Mouse (Mus musculus) CD4-positive helper T cell, adult 2 months (primary cell): Measurements from ENCODE around the gene Rpn2.

Source experiments
- DNase-seq: peaks from one replicate; pipeline ENCODE4 v3.0.0-alpha.2; 2012; ENCODE audit warnings: low read depth, missing footprints, low spot score

Gene Rpn2

DNA sequence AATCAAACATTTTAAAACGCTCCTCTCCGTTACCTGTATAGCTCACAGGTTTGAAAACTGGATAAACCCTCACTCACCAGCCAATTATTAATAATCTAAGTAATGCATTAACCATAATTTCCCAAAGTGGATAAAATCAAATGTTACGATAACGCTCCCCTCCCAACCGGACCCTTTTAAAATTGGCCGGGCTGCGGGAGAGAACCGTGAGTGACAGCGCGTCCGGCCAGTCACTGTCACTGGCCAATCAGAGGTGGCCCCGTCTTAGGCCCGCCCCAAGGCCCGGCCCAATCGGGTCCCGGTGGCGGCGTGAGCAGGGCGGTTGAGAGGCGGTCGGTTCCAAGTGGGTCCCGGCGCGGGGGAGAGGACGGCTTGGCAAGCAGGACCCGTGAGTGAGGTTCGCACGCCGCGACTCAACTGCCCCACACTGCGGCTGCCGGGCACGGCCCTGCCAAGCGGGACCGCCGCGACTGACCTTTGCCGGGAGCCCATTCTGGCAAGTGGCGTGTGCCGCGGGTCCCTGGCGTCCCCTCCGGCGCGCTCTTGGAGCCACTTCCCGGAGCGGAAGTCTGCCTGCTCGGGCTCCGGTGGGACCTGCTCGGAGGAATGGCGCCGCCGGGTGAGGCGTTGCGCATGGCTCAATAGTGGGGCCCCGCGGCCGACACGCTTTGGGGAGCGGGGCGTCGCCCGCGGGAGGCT, at the start of gene Rpn2:
Rpn2 (plus strand) TSS at position 301 of the 699 bp plus-strand sequence.
- peak; percentile 94 for DNase-seq

DNA sequence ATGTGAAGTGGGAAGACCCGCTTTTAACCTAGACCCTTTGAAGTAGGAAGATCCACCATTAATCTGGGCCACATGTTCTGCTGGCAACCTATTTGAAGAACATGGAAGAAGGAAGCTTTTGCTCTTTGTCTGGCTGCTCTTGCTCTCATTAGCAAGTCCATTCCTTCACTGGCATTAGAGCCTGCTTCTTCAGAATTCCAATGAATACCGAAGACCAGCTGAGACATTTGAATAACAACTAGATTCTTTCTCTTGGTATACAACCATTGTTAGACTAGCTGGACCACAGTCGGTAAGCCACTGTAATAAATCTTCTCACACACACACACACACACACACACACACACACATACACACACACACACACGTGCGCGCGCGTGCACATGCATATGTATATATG, 42.9 kb upstream of the Rpn2 start:
- DNase-seq: no peak

DNA sequence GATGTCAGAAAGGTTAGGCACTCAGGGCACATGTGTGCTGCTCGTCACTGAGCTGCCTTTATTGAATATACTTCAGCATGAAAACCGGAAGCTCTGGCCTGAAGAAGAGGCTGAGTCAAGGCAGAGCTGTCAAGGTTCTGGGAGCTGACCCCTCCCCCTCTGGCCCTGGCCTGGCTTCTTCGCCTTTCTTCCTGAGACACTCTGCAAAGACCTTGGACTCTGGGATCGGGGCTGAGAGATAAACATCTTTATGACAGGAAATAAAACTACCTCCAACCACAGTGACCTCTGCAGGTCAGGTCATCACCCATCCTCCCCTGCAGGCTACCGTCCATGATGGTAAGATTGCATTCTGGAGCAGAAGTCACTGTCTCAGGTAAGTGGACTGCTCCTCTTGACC, 33.8 kb upstream of the Rpn2 start:
- no peak for DNase-seq

DNA sequence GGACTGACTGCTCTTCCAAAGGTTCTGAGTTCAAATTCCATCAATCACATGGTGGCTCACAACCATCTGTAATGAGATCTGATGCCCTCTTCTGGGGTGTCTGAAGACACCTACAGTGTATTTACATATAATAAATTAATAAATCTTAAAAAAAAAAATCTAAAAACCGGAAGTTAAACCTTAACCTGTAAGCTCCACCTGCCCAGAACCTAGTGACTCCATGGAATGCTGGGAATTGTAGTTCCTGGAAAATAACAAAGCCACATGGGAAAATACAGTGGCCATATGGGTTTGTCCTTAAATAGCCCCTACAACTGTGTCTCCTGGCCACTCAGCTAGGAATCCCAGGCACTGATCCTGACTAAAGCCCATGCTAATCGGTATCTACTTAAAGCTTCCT, 33.2 kb upstream of the Rpn2 start:
- no peak for DNase-seq

DNA sequence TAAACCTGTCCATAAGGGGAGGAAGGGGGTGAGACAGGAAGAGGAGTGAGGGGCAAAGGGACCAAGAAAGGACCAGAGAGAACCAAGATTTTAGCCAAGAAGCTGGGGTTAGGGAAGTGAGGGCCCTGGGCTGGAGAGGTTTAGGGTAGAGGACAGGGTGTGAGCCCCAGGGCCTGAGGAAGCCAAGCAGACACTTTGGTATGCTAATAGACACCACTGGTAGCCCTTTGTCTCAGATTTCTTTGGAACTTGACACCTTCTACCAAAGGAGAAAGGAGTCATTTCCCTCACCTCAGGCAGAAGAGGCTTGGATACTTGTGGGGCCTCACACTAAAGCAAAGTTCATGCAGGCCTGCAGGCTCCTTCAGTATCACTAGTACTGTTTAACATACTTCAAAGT, 30.7 kb upstream of the Rpn2 start:
- no peak for DNase-seq

DNA sequence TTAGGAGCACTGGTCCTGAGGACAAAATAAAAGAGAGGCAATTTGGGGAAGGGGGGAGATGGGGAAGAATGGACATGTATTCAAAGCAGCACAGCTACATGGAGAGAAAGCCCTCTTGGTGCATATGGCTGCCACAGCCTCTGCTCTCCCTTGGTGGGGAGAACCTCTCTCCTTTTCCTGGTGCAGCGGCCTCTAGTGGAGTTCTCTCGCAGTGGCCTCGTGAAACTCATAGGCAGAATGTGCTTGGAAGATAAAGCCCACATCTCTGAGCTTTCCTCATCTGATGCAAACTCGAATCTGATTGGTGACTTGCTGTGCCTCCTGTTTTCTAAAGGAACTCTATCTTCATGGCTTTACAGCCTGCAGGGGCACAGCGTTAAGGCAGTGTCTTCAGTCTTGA, 19.1 kb upstream of the Rpn2 start:
- DNase-seq: peak; percentile 56

DNA sequence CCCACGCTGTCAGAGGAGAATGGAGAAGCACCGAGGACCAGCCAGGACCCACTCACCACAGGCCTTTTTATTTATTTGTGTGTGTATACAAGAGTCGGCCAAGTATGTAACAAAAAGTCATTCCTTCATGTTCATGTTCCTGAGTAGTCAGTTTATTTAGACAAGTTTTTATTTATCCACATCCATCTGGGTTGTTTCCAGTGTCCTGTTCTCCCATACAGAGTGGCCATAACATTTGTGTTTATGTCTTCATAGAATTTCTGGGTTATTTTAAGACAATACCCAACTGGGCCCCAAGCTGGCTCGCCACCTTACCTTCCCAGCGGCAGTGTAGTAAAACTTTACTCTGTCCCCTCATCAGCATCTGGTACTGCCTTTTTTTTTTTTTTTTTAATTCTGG, 16.9 kb upstream of the Rpn2 start:
- no peak for DNase-seq

DNA sequence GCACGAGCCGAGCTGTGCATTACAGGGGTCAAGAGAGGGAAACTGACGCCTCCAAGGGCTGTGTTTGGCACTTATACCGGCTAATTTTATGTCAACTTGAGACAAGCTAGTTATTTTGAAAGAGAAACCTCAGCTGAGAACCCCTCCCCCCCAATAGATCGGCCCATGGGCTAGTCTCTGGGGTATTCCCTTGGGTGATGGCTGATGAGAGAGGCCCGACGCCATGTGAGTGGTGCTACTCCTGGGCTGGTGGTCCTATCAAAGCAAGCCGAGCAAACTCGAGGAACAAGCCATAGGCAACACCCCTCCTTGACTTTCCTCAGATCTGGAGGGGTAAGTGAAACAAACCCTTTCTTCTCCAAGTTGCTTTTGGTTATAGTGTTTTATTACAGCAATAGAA, 16.3 kb upstream of the Rpn2 start:
- no peak for DNase-seq

DNA sequence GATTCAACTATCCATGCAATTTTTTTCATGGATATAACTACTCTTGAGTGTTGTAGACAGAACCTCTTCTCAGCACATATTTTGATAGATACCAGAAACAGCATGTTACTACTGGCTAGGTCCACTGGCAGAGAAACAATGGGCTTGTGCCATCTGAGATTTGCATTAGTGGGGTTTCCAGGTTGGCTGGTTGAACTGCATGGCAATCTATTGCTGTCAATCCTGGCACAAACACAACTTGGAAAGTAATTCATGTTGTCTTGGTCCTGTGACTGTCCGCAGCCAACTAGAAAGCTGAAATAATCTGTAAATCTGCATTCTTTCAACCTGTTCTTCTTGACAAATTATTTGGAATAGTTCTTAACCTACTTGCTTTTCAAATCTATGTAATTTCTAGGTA, 15.7 kb upstream of the Rpn2 start:
- no peak for DNase-seq

DNA sequence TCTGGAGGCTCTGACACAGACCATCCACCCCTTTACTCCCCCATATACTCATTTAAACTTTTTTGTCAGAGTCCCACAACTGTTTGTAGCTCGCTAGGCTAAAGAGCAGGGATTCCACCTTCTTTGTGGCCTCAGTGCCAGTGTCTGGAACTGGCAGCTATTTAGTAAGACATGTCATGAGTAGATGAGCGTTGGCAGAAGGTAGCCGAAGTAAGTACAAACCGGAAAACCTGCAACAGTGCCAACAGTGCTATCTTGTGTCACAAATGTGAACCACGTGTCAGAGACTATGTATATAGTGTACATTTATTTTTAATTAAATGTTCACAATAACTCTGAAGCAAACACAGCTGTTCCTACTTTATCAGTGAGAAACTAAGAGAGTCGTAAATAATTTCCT, 15.0 kb upstream of the Rpn2 start:
- no peak for DNase-seq

DNA sequence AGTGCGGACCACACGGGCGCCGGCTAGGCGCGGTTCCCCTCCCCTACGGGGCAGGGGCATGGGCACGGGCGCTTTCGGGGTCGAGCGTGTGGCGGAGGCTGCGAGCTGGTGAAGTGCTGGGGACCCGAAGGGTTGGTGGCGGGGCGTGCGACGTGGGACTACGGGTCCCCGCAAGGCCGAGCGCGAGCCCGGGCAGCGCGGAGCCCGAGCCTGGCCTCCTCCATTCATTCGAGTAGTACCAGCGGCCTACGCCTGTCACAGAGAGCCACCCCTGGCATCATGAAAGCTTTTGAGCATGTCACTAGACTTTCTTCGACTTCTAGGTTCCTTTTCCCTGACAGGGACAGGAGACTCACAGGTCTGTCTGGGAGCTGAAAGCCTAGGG, 591 bp downstream of the Rpn2 start, which contains the start of gene Mroh8:
Mroh8 (minus strand) TSS at position 134 of the 385 bp plus-strand sequence.
- no peak for DNase-seq

DNA sequence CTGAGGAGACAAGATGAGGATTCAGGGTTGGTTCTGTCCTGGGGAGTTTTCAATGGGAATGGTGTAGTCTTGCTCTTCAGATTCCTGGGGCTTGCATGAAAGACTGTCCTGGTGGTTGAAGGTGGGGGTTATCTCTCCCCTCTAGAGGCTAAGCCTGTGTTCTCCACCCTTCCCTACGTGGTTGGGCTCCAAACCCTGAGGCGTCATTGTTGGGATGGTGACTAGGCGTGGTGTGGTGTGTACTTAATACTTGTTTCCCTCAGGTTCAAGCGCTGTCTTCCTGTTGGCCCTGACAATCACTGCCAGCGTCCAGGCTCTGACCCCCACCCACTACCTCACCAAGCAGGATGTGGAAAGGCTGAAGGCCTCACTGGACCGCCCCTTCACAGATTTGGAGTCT, 4.5 kb downstream of the Rpn2 start:
- DNase-seq: no peak

DNA sequence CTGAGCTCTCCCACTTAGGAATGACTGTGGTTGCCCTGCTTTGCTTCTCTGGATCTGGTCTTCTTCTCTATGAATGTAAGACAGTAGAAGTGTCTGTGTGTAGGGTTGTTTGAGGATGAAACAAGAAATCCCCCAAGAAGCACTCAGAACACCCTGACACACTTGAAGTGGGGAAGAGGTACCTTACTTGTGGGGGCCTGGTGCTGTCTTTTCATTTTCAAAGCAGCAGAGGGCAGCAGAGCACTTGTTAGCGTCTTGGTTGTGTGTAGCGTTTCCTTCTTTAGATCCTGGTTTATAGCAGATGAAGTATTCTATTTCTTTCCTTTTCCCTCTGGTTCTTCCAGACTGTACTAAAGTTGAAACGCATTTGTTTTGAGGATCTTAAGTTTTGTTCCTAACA, 8.7 kb downstream of the Rpn2 start:
- DNase-seq: peak; percentile 53

DNA sequence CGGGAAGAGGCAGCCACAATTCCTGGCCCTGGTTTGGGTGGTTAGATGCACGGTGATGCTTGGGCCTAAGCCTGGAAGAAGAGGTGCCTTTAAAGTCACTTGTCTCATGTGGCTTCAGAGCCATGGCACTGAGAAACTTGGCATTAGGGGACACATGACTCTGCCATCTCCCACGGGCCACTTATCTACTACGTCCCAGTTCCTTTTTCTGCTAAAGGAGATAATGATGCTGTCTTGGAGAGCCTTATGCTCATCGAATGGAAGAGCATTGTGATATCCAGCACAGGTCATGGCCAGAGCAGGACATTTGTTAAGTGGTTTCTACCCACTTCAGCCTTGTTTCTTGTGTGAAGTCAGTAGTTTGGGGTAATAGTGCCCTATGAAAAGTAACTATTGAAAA, 10.2 kb downstream of the Rpn2 start:
- no peak for DNase-seq

DNA sequence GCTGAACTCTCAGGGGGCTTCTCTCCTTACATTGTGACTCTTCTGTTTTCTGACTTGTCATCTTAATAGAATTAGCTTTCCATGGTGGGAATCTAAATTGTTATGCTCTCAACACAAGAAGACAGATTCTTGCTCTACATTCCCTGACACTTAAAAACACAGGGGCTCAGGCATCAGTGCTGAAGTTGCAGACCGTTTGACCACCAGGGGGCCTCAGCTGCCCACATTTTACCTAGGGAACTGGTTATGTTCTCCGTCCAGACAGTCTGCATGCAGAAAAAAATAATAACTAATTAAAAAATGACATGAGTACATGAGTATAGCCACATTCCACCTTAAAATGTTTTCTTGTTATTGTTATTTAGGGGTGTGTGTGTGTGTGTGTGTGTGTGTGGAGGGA, 13.3 kb downstream of the Rpn2 start:
- DNase-seq: peak; percentile 63

DNA sequence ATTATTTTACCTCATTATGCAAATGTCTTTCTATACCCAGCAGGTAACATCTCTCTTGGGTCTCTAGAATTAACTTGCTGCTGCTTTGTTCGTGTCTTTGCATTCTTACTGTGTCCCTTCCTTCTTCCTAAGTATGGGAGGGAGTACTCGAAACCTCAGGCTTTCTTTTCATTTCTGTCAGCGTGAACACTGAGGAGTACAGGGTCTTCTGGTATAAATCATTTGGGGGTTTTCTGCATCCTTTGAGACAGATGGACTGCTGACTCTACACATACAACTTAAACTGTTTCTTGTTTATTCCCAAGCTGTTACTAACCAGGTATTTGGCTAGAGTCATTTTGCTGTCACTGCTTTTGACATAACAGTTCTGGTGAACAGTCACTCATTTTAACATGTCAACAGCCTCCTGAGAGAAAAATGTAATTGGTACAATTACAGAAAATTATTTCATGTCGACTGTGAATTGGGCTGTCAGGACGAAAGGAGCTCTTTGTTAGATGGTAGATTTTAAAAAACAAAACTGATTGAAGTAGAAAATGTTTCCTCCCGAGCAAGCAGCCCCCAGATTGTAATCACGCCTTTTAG, 17.4 kb downstream of the Rpn2 start:
- no peak for DNase-seq

DNA sequence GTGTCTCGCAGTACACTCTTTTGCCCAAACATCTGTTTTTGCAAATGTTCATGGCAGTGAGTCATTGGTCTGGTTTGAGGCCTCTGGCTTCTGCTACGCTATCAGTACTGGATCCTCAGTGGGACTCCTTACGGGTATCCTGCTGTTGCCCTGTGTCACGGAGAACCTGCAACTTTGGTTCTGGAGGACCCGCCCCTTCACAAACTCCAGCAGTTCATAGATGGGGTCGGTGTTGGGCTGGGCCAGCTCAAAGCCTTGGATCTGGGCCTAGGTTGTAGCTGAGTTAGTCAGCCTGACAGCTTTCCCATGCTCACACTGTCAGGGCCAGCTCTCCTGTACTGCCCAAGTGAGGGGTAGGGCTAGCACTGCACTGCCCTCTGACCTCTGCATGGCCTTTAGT, 21.2 kb downstream of the Rpn2 start:
- no peak for DNase-seq

DNA sequence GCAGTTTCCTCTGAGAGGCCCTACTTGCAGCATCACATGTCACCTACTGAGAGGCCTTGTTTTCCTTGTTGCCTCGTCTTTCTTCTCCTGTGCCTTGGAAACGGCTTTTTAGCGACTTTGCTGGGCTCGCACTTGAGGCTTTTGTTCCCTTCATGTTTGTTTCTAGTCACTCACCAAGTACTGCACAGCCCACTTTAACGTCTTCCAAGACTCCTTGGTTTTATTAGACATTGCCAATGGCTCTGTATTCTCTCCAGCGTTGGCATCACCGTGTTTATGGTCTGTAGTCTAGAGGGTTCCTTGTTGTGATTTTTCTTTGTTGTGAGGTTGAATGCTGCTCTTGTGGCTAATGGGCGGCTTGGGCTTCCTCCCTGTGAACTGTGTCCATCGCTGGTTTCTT, 24.3 kb downstream of the Rpn2 start:
- DNase-seq: no peak

DNA sequence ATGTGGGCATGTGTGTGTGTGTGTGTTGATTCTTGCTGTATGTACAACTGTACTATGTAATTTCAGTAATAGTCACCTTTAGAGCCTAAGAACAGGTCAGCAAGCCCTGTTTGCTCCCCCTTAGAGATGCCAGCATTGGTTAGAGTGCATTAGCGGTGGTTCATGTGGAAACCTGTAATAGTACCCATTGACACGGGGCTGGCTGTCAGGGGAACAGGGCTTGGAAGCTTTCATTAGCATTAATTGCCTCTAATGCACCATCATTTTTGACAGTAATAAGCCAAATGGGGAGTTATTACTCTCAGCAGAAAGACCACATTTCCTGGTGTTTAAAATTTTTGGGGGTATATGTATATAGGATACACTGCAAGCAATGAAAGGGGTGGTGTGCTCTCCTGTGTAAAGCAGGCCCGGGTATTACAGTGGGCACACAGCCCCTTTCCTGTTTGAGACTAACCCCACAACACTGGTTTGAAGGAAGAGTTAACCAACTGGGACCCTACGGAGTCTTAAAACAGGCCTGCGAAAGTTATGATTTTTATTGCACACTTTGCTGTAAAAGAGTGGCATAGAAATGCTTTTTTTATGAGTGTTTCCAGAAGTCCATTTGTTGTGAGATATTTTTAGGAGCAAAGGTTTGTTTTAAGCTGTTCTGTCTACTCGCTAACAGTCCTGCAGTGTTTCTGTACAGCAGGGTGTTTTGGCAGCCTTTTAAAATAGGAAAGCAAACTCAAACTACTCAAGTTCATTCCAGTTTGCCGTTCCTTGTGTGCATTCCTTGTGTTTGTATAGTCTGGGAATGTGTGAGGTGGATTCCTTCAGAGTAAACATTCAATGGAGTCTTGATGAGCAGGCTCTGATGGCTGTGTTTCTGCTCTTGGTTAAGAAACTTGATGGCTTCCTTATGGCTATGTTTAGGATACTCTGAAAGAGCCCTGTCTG, 27.5 kb downstream of the Rpn2 start:
- DNase-seq: no peak

DNA sequence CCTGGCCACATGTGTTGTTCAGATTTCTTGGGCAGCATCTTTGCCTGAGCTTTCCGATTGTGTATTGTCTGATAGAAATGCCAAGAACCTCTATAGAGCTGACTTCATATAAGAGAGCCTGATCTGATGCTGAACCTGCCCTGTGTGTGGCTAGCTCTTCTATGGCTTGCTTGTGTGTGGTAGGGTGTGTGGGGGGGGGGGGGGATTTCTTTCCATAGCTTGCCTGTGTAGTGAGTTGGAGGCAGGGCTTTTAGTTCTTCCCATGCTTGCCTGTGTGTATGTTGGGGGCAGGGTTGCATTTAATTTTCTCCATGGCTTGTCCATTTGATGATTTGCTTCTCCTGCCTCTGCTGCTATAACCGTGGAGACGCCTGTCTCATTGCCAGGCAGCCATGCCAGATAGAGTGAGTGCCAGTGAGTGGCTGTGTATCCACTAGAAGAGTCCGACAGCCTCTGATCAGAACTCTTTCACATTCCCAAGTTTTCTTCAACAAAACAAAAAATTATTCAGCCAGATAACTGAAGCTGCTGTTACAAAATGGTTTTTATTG, 29.0 kb downstream of the Rpn2 start:
- no peak for DNase-seq

DNA sequence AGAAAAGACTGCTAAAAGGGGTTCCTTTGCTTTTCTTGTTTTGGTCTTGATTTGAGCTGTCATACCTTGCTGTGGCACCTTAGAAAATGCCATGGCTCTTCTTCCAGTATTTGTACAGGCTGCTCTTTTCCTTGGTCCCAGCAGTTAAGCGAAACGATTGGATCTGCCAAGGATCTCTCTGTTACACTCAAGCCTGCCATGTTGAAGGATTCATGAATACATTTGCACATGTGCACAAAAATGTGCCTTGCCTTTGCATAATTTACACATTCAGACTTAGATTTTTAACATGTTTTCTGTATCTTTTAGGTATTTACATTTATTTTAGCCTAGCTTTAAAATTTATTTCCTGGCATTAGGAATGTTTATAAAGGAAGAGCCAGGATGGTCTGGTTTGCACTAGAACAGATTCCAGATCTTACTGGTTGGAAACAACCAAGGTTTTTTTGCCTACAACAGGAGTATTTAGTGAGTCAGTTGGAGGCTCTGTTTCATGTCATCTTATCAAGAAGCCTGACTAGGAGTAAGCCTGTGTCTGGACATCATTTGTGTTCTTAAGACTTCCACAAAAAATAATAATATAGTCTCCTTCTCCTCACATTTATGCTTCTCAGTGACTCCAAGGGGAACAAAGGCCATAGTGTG, 29.6 kb downstream of the Rpn2 start:
- no peak for DNase-seq

DNA sequence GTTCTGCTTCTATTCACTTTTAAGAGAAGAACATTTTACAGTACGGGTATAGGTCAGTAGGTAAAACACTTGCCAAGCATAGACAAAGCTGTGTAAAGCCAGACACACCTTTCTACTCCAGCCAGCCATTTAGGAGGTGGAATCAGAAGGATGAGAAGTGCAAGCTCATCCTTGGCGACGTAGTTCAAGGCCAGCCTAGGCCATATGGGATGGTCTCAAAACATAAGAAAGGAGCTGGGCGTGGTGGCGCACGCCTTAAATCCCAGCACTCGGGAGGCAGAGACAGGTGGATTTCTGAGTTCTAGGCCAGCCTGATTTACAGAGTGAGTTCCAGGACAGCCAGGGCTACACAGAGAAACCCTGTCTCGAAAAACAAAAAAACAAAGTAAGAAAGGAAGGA, 30.8 kb downstream of the Rpn2 start:
- DNase-seq: no peak
